11 mouse cellular contexts compared by ENCODE assay signal in the genomic region with DNA sequence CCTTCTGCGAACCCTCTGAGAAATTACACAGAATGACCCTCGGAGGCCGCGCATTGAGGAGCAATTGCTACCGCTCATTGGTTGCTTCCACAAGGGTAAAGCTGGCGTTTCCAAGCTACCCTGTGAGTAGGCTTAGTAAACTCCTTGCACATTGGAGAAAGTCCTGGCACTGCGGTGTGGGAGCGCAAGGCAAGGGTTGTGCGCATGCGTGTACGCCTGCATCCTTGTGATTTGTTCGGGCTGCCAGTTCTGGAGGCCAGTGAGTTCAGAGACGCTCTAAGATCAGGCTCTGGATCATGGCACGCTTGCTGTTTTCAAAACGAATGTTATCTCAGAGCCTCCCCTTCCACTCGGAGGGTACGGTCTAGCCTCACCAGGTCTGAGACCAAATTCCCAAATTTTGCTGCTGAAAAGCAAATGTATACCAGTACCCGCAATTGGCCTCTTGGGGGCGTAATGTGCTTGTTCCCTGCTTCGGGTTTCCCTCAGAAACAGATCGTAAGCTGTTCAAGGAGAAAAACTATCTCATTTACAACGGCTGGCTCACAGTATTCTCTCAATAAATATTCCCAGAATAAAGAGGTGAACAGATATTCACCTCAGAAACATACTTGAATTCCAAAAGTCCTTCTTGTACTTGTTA. TPM values are rescaled to one million over a fixed set of nuclear protein-coding genes. Genes with fewer than 3 reads are reported as not detected.
DNase-seq lines count a peak whose midpoint lies in the region; ATAC-seq and TF ChIP-seq lines count a peak whose summit lies in the region.
"Had no signal": no experiment of that assay in that cellular context is flagged by ENCODE, and none has a peak within 500 bp of the region (broad histone marks: within the 10 kb centered on the region; RNA-seq: fewer than 3 reads in every experiment).

No protein-coding gene starts in this region.

- no peak for TF ChIP-seq POLR2A in limb, embryonic 14.5 days (IDR thresholded peaks at IDR 0.05; ENCODE audit: borderline replicate concordance, extremely low read depth, insufficient read depth, insufficient read length)

- WGBS in heart, embryonic 16.5 days: 61% methylated on average over 22 of the region's 22 CpGs
- 83% methylated on average over 22 of the region's 22 CpGs for WGBS in embryonic facial prominence, embryonic 12.5 days
- 72% methylated on average over 22 of the region's 22 CpGs for WGBS in limb, embryonic 14.5 days

- ATAC-seq in heart, embryonic 16.5 days (replicated peaks; ENCODE audit: extremely low read depth, insufficient read depth, low FRiP score): no peak
- ATAC-seq in embryonic facial prominence, embryonic 12.5 days (ENCODE audit: insufficient number of reproducible peaks, insufficient read depth, low FRiP score, low TSS enrichment): no peak
- ATAC-seq in limb, embryonic 14.5 days (ENCODE audit: low FRiP score, low read depth): no peak
- ATAC-seq in inflammation-experienced regulatory T-cells, adult 6 months: no peak

- no peak overlapping the region for H3K27ac ChIP-seq in heart, embryonic 16.5 days (ENCODE audit: low read length)
- H3K27ac ChIP-seq in embryonic facial prominence, embryonic 12.5 days: no peak overlapping the region
- no peak overlapping the region for H3K27ac ChIP-seq in limb, embryonic 14.5 days (replicated peaks; ENCODE audit: low read depth, low read length)

- no peaks in the 10 kb centered on the region for H3K36me3 ChIP-seq in heart, embryonic 16.5 days (ENCODE audit: control insufficient read depth, insufficient read depth)
- H3K36me3 ChIP-seq in embryonic facial prominence, embryonic 12.5 days: no peaks in the 10 kb centered on the region
- no peaks in the 10 kb centered on the region for H3K36me3 ChIP-seq in limb, embryonic 14.5 days (ENCODE audit: control insufficient read depth, insufficient read depth, low read length)

- DNase-seq in heart, postnatal 4 days: no peak
- peak; percentile 42 for DNase-seq in R1 (ENCODE audit: low read depth, low spot score)
- no peak for DNase-seq in limb, embryonic 14.5 days (ENCODE audit: low spot score)
- no peak for DNase-seq in frontal cortex, postnatal 14 days (ENCODE audit: low spot score in 2 of 2)
- no peak for DNase-seq in adrenal gland, adult (ENCODE audit: inconsistent age in 2 of 2, low spot score in 1 of 2)
- DNase-seq: adrenal gland, postnatal 36 days had no signal

- H3K9ac ChIP-seq in heart, embryonic 16.5 days (ENCODE audit: low read length): no peak overlapping the region
- H3K9ac ChIP-seq in embryonic facial prominence, embryonic 12.5 days: no peak overlapping the region
- H3K9ac ChIP-seq in limb, embryonic 14.5 days (ENCODE audit: low read depth, low read length, severe bottlenecking): no peak overlapping the region

- H3K27me3 ChIP-seq in heart, embryonic 16.5 days (ENCODE audit: control insufficient read depth, insufficient read depth, low read length): no peaks in the 10 kb centered on the region
- no peaks in the 10 kb centered on the region for H3K27me3 ChIP-seq in embryonic facial prominence, embryonic 12.5 days
- no peaks in the 10 kb centered on the region for H3K27me3 ChIP-seq in limb, embryonic 14.5 days (ENCODE audit: control insufficient read depth, insufficient read depth, low read length)

- H3K9me3 ChIP-seq in heart, embryonic 16.5 days (replicated peaks; ENCODE audit: control insufficient read depth, low read length): no peaks in the 10 kb centered on the region
- H3K9me3 ChIP-seq in embryonic facial prominence, embryonic 12.5 days: no peaks in the 10 kb centered on the region
- no peaks in the 10 kb centered on the region for H3K9me3 ChIP-seq in limb, embryonic 14.5 days (ENCODE audit: control insufficient read depth, low read length)

- H3K4me2 ChIP-seq in heart, embryonic 16.5 days (ENCODE audit: low read depth, low read length): peak overlapping the region; percentile 40
- peak overlapping the region; percentile 9; the same call in 1 of the 2 replicates for H3K4me2 ChIP-seq in embryonic facial prominence, embryonic 12.5 days (replicated peaks)
- H3K4me2 ChIP-seq in limb, embryonic 14.5 days (replicated peaks; ENCODE audit: low read depth, low read length, severe bottlenecking): 0 out of 2 replicates have a peak overlapping the region, but pooled peaks have one; percentile 5

- H3K4me3 ChIP-seq in heart, embryonic 16.5 days (ENCODE audit: low read length): no peak overlapping the region
- H3K4me3 ChIP-seq in embryonic facial prominence, embryonic 12.5 days: no peak overlapping the region
- no peak overlapping the region for H3K4me3 ChIP-seq in limb, embryonic 14.5 days (replicated peaks; ENCODE audit: low read length)

- H3K4me1 ChIP-seq in heart, embryonic 16.5 days (ENCODE audit: control insufficient read depth, insufficient read depth, low read length): no peaks in the 10 kb centered on the region
- H3K4me1 ChIP-seq in embryonic facial prominence, embryonic 12.5 days: peaks cover 3% of the 10 kb centered on the region; the same call in 1 of the 2 replicates
- H3K4me1 ChIP-seq in limb, embryonic 14.5 days (ENCODE audit: control insufficient read depth, insufficient read depth, low read length): no peaks in the 10 kb centered on the region

RNA-seq across cellular contexts. Expression of a gene that starts 2.9 kb away (rescaled TPM):
- polyA plus RNA-seq in heart, embryonic 16.5 days (2015; fragmentation: Nextera tagmentation; extraction: Ambion mirVana): 0.20 and 0.32 TPM in 2 replicates
- total RNA-seq in heart, postnatal 4 days (2021): under 1 TPM; 0.07 to 0.09 TPM
- 0.13 TPM in 2 replicates for polyA plus RNA-seq in embryonic facial prominence, embryonic 12.5 days (2016; fragmentation: Nextera tagmentation; extraction: Ambion mirVana)
- polyA plus RNA-seq in limb, embryonic 14.5 days (2012; rRNA removed): 0.53 and 0.59 TPM in 2 replicates
- 0.12 and 0.21 TPM in 2 replicates for polyA plus RNA-seq in limb, embryonic 14.5 days (2014; fragmentation: Nextera tagmentation; extraction: Ambion mirVana)
- polyA plus RNA-seq in inflammation-experienced regulatory T-cells, adult 6 months (2017; shearing (Covaris generic)): not detected
- total RNA-seq: granulocyte monocyte progenitor cell, adult 5-6 weeks had no signal
- polyA plus RNA-seq: embryonic facial prominence, embryonic 11.5 days had no signal

RNA-seq across cellular contexts. Expression of a gene that starts 58.4 kb away (rescaled TPM):
- 1.2 TPM in 2 replicates for polyA plus RNA-seq in heart, embryonic 16.5 days (2015; fragmentation: Nextera tagmentation; extraction: Ambion mirVana)
- total RNA-seq in heart, postnatal 4 days (2021): 1 to 10 TPM; 2.3 to 3.5 TPM
- polyA plus RNA-seq in embryonic facial prominence, embryonic 12.5 days (2016; fragmentation: Nextera tagmentation; extraction: Ambion mirVana): 3.0 and 4.1 TPM in 2 replicates
- 3.5 and 4.9 TPM in 2 replicates for polyA plus RNA-seq in limb, embryonic 14.5 days (2012; rRNA removed)
- polyA plus RNA-seq in limb, embryonic 14.5 days (2014; fragmentation: Nextera tagmentation; extraction: Ambion mirVana): 2.5 and 2.6 TPM in 2 replicates
- polyA plus RNA-seq in inflammation-experienced regulatory T-cells, adult 6 months (2017; shearing (Covaris generic)): 1 to 10 TPM; 2.0 to 4.7 (median 2.1) TPM
